Mouse (Mus musculus) gastrocnemius, adult 8-10 months (tissue): Measurements from ENCODE around the gene 4930432K21Rik. TPM values are rescaled to one million over a fixed set of nuclear protein-coding genes. Genes with fewer than 3 reads are reported as not detected.
A peak's percentile ranks its signal among the peaks of the same experiment; 100 is the strongest.

ENCODE experiments used
- DNase-seq, 2 experiments: peaks; one replicate each; pipeline ENCODE4 v3.0.0; 2022; ENCODE audit warnings: low spot score in 2 of 2
- total RNA-seq, 4 experiments: library from RNA; stranded (reverse); gene quantifications; 2 replicates each; pipeline ENCODE4 v1.2.4; 2022

Gene 4930432K21Rik
- total RNA-seq, 4 experiments from 2014 or later, result 0.16 to 0.46 (median 0.30) TPM

- DNase-seq, result no peak
Observed at GRCm38 (mm10) chr8:84190191-84190867, 42.5 kb downstream of the 4930432K21Rik start.

GRCm38 (mm10) chr8:84192023-84192422 is 44.2 kb downstream of the 4930432K21Rik start:
- peak; percentile 67 to 82 for DNase-seq

- peak; percentile 64 to 76 for DNase-seq
Observed at GRCm38 (mm10) chr8:84192555-84192954, 44.7 kb downstream of the 4930432K21Rik start.

- DNase-seq, result no peak
Observed at GRCm38 (mm10) chr8:84193161-84193560, 45.3 kb downstream of the 4930432K21Rik start.

GRCm38 (mm10) chr8:84193566-84193965 is 45.7 kb downstream of the 4930432K21Rik start:
- DNase-seq, result no peak

GRCm38 (mm10) chr8:84194224-84194743 is 46.5 kb downstream of the 4930432K21Rik start:
- DNase-seq, result no peak

- DNase-seq, result peak; percentile 74 to 81
Observed at GRCm38 (mm10) chr8:84197141-84197921, 49.5 kb downstream of the 4930432K21Rik start.

- peak; percentile 84 to 88 for DNase-seq
Observed at GRCm38 (mm10) chr8:84197922-84198774, 50.3 kb downstream of the 4930432K21Rik start.

GRCm38 (mm10) chr8:84198871-84199270 is 51.0 kb downstream of the 4930432K21Rik start:
- no peak for DNase-seq

GRCm38 (mm10) chr8:84199348-84200125 is 51.7 kb downstream of the 4930432K21Rik start:
- no peak for DNase-seq

- DNase-seq, result peak in 1 of 2 experiments; percentile 35
Observed at GRCm38 (mm10) chr8:84200126-84200555, 52.3 kb downstream of the 4930432K21Rik start.

- DNase-seq, result peak; percentile 80 to 83
Observed at GRCm38 (mm10) chr8:84200652-84201544, 53.1 kb downstream of the 4930432K21Rik start.

- peak; percentile 72 to 84 for DNase-seq
Observed at GRCm38 (mm10) chr8:84201545-84202245, 53.9 kb downstream of the 4930432K21Rik start.

- DNase-seq, result peak in 1 of 2 experiments; percentile 49
Observed at GRCm38 (mm10) chr8:84202466-84202865, 54.6 kb downstream of the 4930432K21Rik start.

- DNase-seq, result peak; percentile 72 to 81
Observed at GRCm38 (mm10) chr8:84202938-84203917, 55.4 kb downstream of the 4930432K21Rik start.

GRCm38 (mm10) chr8:84203975-84204772 is 56.3 kb downstream of the 4930432K21Rik start:
- peak; percentile 68 to 75 for DNase-seq

- no peak for DNase-seq
Observed at GRCm38 (mm10) chr8:84205073-84205472, 57.2 kb downstream of the 4930432K21Rik start.
